Mouse (Mus musculus) limb, embryonic 13.5 days (tissue): Measurements from ENCODE around the gene Ggt1. TPM values are rescaled to one million over a fixed set of nuclear protein-coding genes. Genes with fewer than 3 reads are reported as not detected.
"Not testable (repeated sequence)": the region's sequence is repeated elsewhere in the genome, so short reads cannot be mapped to it uniquely, and the experiment has no call there.

Experiments
- ATAC-seq: fragments of 200-750 bp; cut with Nextera tagmentation; 2 replicates; pipeline ENCODE4 v1.8.0; 2017; ENCODE audit warnings: low read depth, moderate number of reproducible peaks, moderate TSS enrichment; ENCODE audit not compliant: low FRiP score
- H3K27ac ChIP-seq: fragments of 300-500 bp; sonication (generic); 2 replicates; pipeline ENCODE4 v1.5.1; 2015; ENCODE audit warnings: inconsistent platforms, mild to moderate bottlenecking, moderate library complexity
- H3K27me3 ChIP-seq: fragments of 300-500 bp; sonication (generic); 2 replicates; pipeline ENCODE4 v1.6.1; 2015; ENCODE audit warnings: mild to moderate bottlenecking, inconsistent platforms
- H3K36me3 ChIP-seq: fragments of 300-500 bp; sonication (generic); 2 replicates; pipeline ENCODE4 v1.6.1; 2015; ENCODE audit warnings: inconsistent platforms, mild to moderate bottlenecking, moderate library complexity
- H3K4me1 ChIP-seq: fragments of 300-500 bp; sonication (generic); 2 replicates; pipeline ENCODE4 v1.6.1; 2015; ENCODE audit warnings: inconsistent platforms
- H3K4me2 ChIP-seq: fragments of 300-500 bp; sonication (generic); replicated peaks from 2 replicates; pipeline ENCODE4 v1.6.1; 2015; ENCODE audit warnings: inconsistent platforms, mild to moderate bottlenecking, moderate library complexity
- H3K4me3 ChIP-seq: fragments of 300-500 bp; sonication (generic); 2 replicates; pipeline ENCODE4 v1.5.1; 2015; ENCODE audit warnings: moderate library complexity, mild to moderate bottlenecking, inconsistent platforms
- H3K9ac ChIP-seq: fragments of 300-500 bp; sonication (generic); 2 replicates; pipeline ENCODE4 v1.6.1; 2015; ENCODE audit warnings: mild to moderate bottlenecking, inconsistent platforms
- H3K9me3 ChIP-seq: fragments of 300-500 bp; sonication (generic); 2 replicates; pipeline ENCODE4 v1.6.1; 2016; ENCODE audit warnings: inconsistent platforms
- WGBS: fragments of 180-500 bp; shearing (Covaris S2); methylation state at CpG from one replicate; pipeline ENCODE4 v1.1.7; 2015; 5-methylcytosine and 5-hydroxymethylcytosine counted together
- polyA plus RNA-seq: library from polyadenylated mRNA; unstranded; fragments of >200 nt; fragmentation: Nextera tagmentation; extraction: Ambion mirVana; gene quantifications from 2 replicates; pipeline ENCODE4 v1.2.1, GENCODE M21; 2015

The Ggt1 gene
- polyA plus RNA-seq, 1 experiment from 2014 or later = 0.57 TPM

DNA sequence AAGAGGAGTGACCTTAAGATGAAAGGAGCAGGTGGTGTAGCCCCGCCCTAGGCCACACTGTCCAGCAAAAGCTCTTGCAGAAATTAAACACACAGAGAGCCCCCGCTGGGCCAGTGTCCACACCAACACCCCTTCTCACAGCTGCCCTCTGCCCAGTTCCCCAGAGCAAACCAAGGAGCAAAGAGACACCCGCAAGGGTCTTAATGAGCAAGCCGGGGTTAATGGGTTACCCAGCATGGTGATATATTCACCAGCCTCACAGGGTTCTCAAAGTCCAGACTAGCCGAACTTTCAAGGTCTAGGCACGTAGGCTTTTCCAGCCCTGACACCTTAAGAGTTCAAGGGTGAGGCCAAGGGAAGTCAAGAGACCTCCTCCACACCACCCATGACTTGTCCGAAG is 4.5 kb downstream of the Ggt1 start:
- no peak overlapping the region for H3K4me3 ChIP-seq
- no peaks in the 10 kb centered on the region for H3K36me3 ChIP-seq
- no peak for ATAC-seq
- no peak overlapping the region for H3K27ac ChIP-seq
- peaks cover 18% of the 10 kb centered on the region for H3K27me3 ChIP-seq
- no peaks in the 10 kb centered on the region for H3K9me3 ChIP-seq
- 0 out of 2 replicates have a peak, but pooled peaks cover 6% of the 10 kb centered on the region for H3K4me1 ChIP-seq
- H3K4me2 ChIP-seq = no peak overlapping the region
- no peak overlapping the region for H3K9ac ChIP-seq
- WGBS = 76% methylated on average over 7 of the region's 7 CpGs

DNA sequence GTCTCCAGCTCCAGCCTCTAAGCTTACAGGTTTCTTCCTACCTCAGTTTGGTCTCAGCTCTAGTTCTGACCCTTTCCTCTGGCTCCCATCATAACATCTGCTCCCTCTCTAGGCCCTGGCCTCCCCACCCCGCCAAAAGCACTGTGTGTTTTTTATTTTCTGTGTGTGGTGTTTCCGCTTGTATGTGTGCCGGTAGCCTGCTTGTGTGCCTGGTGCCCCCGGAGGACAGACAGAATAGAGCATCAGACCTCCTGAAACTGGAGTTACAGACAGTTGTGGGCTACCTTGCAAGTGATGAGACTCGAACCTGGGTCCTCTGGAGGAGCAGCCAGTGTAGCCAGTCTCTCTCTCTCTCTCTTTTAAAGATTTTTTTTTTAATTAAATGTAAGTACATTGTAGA is 4.9 kb downstream of the Ggt1 start:
- Histone ChIP-seq H3K27ac (no peak overlapping the region), H3K9ac (no peak overlapping the region), H3K36me3 (no peaks in the 10 kb centered on the region), H3K4me2 (no peak overlapping the region), H3K4me1 (0 out of 2 replicates have a peak, but pooled peaks cover 6% of the 10 kb centered on the region), H3K9me3 (no peaks in the 10 kb centered on the region), H3K27me3 (peaks cover 14% of the 10 kb centered on the region), H3K4me3 (no peak overlapping the region)
- no peak for ATAC-seq
- 69% methylated on average over 5 of the region's 5 CpGs for WGBS

DNA sequence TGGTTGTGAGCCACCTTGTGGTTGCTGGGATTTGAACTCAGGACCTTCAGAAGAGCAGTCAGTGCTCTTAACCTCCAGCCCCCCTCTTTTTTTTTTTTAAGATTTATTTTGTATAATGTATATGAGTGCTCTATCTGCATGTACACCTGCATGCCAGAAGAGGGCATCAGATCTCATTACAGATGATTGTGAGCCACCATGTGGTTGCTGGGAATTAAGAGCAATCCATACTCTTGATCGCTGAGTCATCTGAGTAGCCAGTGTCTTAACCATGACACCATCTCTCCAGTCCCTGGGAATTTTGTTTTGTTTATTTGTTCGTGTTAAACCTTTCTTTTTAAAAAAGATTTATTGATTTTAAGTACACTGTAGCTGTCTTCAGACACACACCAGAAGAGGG is 5.4 kb downstream of the Ggt1 start:
- not testable (repeated sequence) for ATAC-seq, H3K27ac ChIP-seq, H3K4me3 ChIP-seq, H3K9me3 ChIP-seq, H3K4me1 ChIP-seq, H3K9ac ChIP-seq, H3K27me3 ChIP-seq, H3K36me3 ChIP-seq, H3K4me2 ChIP-seq
- WGBS = 82% methylated on average over 2 of the region's 2 CpGs

DNA sequence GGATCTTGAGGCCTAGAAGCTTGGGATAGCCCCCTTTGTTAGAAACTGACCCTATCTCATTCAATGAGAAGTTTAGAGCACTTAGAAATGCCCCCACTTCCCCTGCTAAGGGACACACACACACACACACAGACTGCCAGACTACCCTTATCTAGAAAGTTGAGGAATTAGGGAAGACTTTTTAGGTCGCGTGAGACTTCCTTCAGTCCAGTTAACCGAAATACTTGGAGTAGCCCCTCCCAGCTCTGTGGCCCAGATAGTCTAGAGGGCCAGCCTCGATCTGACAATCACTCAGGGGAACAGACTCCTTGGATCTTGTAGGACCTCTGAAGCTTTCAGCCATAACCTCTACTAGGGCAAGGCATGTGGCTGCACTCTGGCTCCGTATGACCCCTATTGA is 6.6 kb downstream of the Ggt1 start:
- Histone ChIP-seq H3K9me3 (no peaks in the 10 kb centered on the region), H3K27me3 (peaks cover 4% of the 10 kb centered on the region; the same call in 1 of the 2 replicates), H3K4me3 (no peak overlapping the region), H3K9ac (no peak overlapping the region), H3K27ac (no peak overlapping the region), H3K4me1 (0 out of 2 replicates have a peak, but pooled peaks cover 6% of the 10 kb centered on the region), H3K36me3 (no peaks in the 10 kb centered on the region), H3K4me2 (no peak overlapping the region)
- ATAC-seq = no peak
- 43% methylated on average over 5 of the region's 5 CpGs for WGBS

DNA sequence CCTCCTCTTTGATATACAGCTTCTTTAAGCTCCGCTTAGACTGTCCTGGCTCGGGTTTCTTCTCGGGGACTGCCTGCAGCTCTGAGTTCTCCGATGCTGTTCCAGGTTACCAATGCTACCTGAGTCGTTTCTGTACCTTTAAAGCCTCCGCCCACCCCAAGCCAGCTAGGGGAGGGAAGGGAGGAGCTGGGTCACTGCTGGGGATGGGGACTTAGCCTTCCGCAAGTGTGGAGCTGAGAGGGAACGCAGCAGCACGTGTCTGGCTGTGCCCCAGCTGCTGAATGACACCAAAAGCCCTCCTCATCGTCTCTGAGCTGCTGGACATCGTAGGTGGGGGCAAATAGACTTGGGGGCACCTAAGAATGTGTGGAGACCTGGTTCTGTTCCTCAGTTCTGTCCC is 7.0 kb downstream of the Ggt1 start:
- peaks cover 4% of the 10 kb centered on the region; the same call in 1 of the 2 replicates for H3K27me3 ChIP-seq
- no peaks in the 10 kb centered on the region for H3K36me3 ChIP-seq
- H3K9ac ChIP-seq = no peak overlapping the region
- WGBS = 8% methylated on average over 11 of the region's 11 CpGs
- ATAC-seq = no peak
- no peaks in the 10 kb centered on the region for H3K9me3 ChIP-seq
- 0 out of 2 replicates have a peak, but pooled peaks cover 6% of the 10 kb centered on the region for H3K4me1 ChIP-seq
- H3K4me2 ChIP-seq = peak overlapping the region; percentile 23; the same call in 1 of the 2 replicates
- H3K27ac ChIP-seq = no peak overlapping the region
- H3K4me3 ChIP-seq = no peak overlapping the region

DNA sequence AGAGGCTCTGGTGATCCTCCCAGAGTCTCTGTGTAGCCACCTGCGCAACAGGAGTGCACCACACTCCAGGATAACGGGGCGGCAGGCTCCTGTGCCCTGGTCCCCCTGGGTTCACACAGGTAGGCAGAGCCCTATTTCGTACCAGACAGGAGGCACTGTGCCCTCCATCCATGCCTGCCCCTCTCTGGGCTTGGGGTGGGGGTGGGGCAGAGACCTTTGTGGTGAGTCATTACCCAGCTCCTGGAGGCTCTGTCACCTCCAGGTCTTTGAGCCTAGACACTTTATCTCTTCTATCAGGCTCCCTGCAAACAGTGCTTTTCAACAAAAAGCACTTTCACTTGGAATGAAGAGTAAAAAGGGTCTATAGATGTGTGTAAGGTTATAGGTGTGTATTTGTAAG is 7.4 kb downstream of the Ggt1 start:
- no peak overlapping the region for H3K27ac ChIP-seq
- no peaks in the 10 kb centered on the region for H3K9me3 ChIP-seq
- 25% methylated on average over 4 of the region's 4 CpGs for WGBS
- H3K9ac ChIP-seq = no peak overlapping the region
- H3K4me3 ChIP-seq = no peak overlapping the region
- no peaks in the 10 kb centered on the region for H3K36me3 ChIP-seq
- H3K27me3 ChIP-seq = peaks cover 4% of the 10 kb centered on the region; the same call in 1 of the 2 replicates
- 0 out of 2 replicates have a peak, but pooled peaks cover 6% of the 10 kb centered on the region for H3K4me1 ChIP-seq
- ATAC-seq = no peak
- no peak overlapping the region for H3K4me2 ChIP-seq

DNA sequence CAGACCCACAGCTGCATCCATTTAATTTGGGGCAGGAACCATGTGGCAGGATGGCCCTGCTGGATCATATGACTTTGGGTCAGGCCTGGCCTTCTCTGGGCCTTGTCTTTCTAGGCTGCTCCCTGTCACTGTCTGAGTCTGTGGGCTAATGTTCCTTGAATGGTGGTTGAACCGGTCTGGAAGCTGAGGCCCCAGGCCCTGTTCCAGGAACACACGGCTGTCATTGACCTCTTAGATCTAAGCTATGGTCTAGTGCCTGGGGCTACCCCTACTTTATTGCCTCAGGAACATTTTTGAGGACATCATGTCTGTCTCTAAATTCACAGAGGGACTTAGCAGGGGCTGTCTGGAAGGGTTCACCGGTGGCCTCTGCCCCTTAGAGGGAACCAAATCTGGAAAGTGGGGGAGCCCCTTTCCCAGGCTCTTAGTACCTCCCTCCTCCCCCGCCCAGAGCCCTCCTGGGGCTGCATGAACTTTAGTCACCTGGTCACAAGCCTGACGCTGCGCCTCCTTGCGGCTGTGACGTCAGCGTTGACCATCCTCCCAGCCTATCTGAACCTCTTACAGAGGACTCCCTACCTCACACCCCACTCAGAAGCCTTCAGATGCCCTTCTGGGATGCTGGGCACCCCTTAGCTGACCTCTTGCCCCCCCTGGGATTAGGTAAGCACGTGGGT is 9.7 kb downstream of the Ggt1 start:
- no peaks in the 10 kb centered on the region for H3K36me3 ChIP-seq
- no peak for ATAC-seq

DNA sequence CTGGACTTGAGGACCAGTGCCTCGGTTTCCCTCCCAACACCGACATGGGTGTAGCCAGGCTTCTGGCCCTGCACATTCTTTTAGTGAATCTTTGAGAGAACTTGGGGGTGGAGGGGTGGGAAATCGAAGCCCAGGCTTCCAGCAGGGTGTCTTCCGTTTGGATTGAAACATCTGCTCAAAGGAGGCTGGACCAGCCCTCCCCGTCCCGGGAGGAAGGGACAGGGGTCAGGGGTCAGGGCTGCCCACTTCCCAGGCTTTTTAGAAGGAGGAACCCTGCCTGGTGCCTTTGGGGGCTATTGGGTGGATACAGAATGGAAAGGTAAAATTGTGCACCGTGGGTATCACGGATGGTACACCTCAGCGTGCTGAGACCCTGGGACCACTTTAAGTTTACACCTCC is 10.5 kb downstream of the Ggt1 start:
- Histone ChIP-seq H3K27me3 (peaks cover 4% of the 10 kb centered on the region; the same call in 1 of the 2 replicates), H3K9me3 (no peaks in the 10 kb centered on the region), H3K36me3 (no peaks in the 10 kb centered on the region), H3K4me1 (0 out of 2 replicates have a peak, but pooled peaks cover 2% of the 10 kb centered on the region), H3K27ac (no peak overlapping the region), H3K9ac (no peak overlapping the region), H3K4me2 (no peak overlapping the region), H3K4me3 (no peak overlapping the region)
- no peak for ATAC-seq
- WGBS = 50% methylated on average over 9 of the region's 9 CpGs

More for the DNA sequence above, 9.7 kb downstream of the Ggt1 start:
- Histone ChIP-seq H3K27ac (no peak overlapping the region), H3K9ac (no peak overlapping the region), H3K4me2 (no peak overlapping the region), H3K4me1 (0 out of 2 replicates have a peak, but pooled peaks cover 2% of the 10 kb centered on the region), H3K27me3 (peaks cover 4% of the 10 kb centered on the region; the same call in 1 of the 2 replicates), H3K9me3 (no peaks in the 10 kb centered on the region), H3K4me3 (no peak overlapping the region)
- 22% methylated on average over 10 of the region's 10 CpGs for WGBS

DNA sequence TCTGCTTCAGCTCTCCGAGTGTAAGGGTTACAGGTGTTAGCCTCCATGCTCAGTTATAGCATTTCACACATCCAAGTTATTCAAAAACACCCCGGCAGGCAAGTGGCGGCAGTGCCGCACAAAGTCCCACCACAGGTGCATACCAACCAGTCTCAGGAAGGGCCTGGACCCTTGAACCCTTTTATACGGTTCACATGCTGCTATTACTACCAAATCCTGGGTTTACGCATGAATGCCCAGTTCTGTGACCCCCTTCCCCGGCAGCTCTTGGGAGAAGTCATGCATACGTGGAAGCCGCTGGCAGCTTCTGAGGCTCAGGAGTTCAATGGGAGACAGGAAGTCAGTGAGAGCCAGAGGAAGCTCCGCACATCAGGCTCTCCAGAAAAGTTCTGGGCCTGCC is 11.8 kb downstream of the Ggt1 start:
- no peak for ATAC-seq
- H3K27ac ChIP-seq = no peak overlapping the region
- H3K36me3 ChIP-seq = no peaks in the 10 kb centered on the region
- WGBS = 69% methylated on average over 10 of the region's 10 CpGs
- H3K9me3 ChIP-seq = no peaks in the 10 kb centered on the region
- peaks cover 2% of the 10 kb centered on the region; the same call in 1 of the 2 replicates for H3K27me3 ChIP-seq
- H3K4me2 ChIP-seq = no peak overlapping the region
- no peak overlapping the region for H3K9ac ChIP-seq
- no peak overlapping the region for H3K4me3 ChIP-seq
- H3K4me1 ChIP-seq = 0 out of 2 replicates have a peak, but pooled peaks cover 2% of the 10 kb centered on the region

DNA sequence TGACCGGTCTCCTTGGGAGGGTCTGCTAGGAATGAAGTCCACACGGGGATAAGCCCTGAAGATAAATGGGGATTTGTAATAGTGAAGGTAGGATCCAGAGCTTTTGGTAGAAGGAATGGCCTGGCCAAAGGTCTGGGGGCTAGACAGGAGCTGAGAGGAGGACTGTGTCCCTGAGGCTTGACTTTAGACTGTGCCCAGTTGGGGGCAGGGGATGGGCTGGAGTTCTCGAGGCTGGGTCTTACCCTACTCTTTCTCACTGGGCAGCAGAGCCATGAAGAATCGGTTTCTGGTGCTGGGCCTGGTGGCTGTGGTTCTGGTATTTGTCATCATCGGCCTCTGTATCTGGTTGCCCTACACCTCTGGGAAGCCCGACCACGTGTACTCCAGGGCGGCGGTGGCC is 12.6 kb downstream of the Ggt1 start:
- WGBS = 86% methylated on average over 9 of the region's 9 CpGs
- Histone ChIP-seq H3K9me3 (no peaks in the 10 kb centered on the region), H3K4me1 (no peaks in the 10 kb centered on the region), H3K4me2 (no peak overlapping the region), H3K4me3 (no peak overlapping the region), H3K36me3 (no peaks in the 10 kb centered on the region), H3K27ac (no peak overlapping the region), H3K27me3 (no peaks in the 10 kb centered on the region), H3K9ac (no peak overlapping the region)
- no peak for ATAC-seq

DNA sequence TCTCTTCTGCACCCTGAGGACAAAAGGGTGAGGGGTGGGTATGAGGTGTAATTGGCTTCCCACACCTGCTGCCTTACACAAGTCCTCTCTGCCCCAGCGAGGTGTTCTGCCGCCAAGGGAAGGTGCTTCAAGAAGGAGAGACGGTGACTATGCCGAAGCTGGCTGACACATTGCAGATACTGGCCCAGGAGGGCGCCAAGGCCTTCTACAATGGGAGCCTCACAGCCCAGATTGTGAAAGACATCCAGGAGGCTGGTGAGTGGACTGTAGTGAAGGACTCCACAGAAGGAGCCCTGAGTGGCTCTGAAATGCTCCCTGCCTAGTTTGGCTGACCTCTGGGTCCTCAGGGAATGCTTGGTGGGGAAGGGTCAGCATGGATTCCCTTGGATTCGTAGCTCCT is 17.7 kb downstream of the Ggt1 start:
- Histone ChIP-seq H3K9ac (no peak overlapping the region), H3K4me3 (no peak overlapping the region), H3K36me3 (no peaks in the 10 kb centered on the region), H3K27ac (no peak overlapping the region), H3K9me3 (no peaks in the 10 kb centered on the region), H3K4me1 (no peaks in the 10 kb centered on the region), H3K27me3 (no peaks in the 10 kb centered on the region), H3K4me2 (no peak overlapping the region)
- 84% methylated on average over 6 of the region's 6 CpGs for WGBS
- ATAC-seq = no peak

DNA sequence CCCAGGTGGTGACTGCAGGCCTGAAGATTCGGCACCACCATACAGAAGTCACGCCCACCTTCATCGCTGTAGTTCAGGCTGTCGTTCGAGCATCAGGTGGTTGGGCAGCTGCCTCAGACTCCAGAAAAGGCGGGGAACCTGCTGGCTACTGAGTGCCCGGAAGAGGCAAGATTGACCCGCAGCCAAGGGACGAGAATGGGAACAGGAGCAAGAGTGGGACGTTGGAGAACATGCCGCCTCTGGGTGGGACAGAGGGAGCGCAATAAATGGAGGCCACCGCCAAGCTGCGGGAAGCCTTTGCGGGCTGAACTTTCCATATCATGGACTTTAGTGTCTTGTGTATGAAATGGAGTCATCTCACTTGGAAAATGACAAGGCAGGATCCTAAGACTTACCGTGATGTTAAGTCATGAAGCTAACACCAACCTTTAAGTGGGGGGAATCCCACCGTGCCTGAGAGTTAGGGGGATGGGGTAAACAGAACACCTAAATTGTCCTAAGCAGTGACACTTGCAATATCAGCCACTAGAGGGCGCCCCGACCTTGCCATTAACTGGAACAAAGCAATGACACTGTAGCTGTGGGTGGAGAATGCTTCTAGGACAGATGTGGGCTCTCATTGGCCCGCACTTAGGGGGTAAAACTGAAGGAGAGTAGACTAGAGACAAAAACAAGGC is 24.6 kb downstream of the Ggt1 start:
- peaks cover 24% of the 10 kb centered on the region for H3K4me1 ChIP-seq
- peak; percentile 75 for ATAC-seq
- no peak overlapping the region for H3K27ac ChIP-seq
- 0 out of 2 replicates have a peak, but pooled peaks cover 6% of the 10 kb centered on the region for H3K27me3 ChIP-seq
- no peaks in the 10 kb centered on the region for H3K9me3 ChIP-seq
- H3K4me3 ChIP-seq = peak overlapping the region; percentile 24
- H3K9ac ChIP-seq = peak overlapping the region; percentile 48; the same call in 1 of the 2 replicates
- no peaks in the 10 kb centered on the region for H3K36me3 ChIP-seq
- 18% methylated on average over 20 of the region's 20 CpGs for WGBS
- H3K4me2 ChIP-seq = peak overlapping the region; percentile 58
